Comparison of ENCODE assay signal across 7 mouse cellular contexts in genomic region chr19:3623824-3624223, GRCm38 (mm10). TPM values are rescaled to one million over a fixed set of nuclear protein-coding genes. Genes with fewer than 3 reads are reported as not detected.
DNase-seq lines count a peak whose midpoint lies in the region; ATAC-seq and TF ChIP-seq lines count a peak whose summit lies in the region.

No protein-coding gene starts in this region.

- DNase-seq in right cerebral cortex, adult 2 months (ENCODE audit: low spot score in 2 of 2) = peak; percentile 41 to 43
- DNase-seq in right cerebral cortex, postnatal 25 days = no peak
- peak; percentile 73 for DNase-seq in adrenal gland, adult 2 months
- peak; percentile 77 for DNase-seq in embryonic facial prominence, embryonic 10.5 days (ENCODE audit: low spot score)
- peak; percentile 57 for DNase-seq in kidney, adult 11 months
- DNase-seq in spleen, adult 2 months (ENCODE audit: low read depth in 1 of 2, low spot score in 2 of 2) = peak in 1 of 2 experiments; percentile 4

- WGBS in embryonic facial prominence, embryonic 10.5 days = 73% methylated on average over 5 of the region's 5 CpGs
- WGBS in liver, embryonic 16.5 days (ENCODE audit: insufficient replicate concordance) = 48% methylated on average over 5 of the region's 5 CpGs
- WGBS in spleen, adult 2 months = 79% methylated on average over 5 of the region's 5 CpGs

- H3K9me3 ChIP-seq in embryonic facial prominence, embryonic 10.5 days = peaks cover 8% of the 10 kb centered on the region
- H3K9me3 ChIP-seq in liver, embryonic 16.5 days (replicated peaks; ENCODE audit: control insufficient read depth, low read length) = no peaks in the 10 kb centered on the region

- no peak overlapping the region for H3K4me3 ChIP-seq in embryonic facial prominence, embryonic 10.5 days
- no peak overlapping the region for H3K4me3 ChIP-seq in liver, embryonic 16.5 days (ENCODE audit: low read depth, low read length)
- H3K4me3 ChIP-seq in spleen, adult 2 months (ENCODE audit: extremely low read depth, insufficient read depth, insufficient read length) = no peak overlapping the region

- no peak for TF ChIP-seq POLR2A in spleen, adult 2 months (IDR thresholded peaks at IDR 0.05; ENCODE audit: low read depth, low read length)

- H3K9ac ChIP-seq in liver, embryonic 16.5 days (ENCODE audit: low read depth, low read length) = no peak overlapping the region

- peak; percentile 40; the same call in 1 of the 2 replicates for TF ChIP-seq CTCF in spleen, adult 2 months (IDR thresholded peaks at IDR 0.05; ENCODE audit: extremely low read depth, insufficient read depth, insufficient read length, insufficient replicate concordance)

- no peaks in the 10 kb centered on the region for H3K27me3 ChIP-seq in embryonic facial prominence, embryonic 10.5 days (replicated peaks; ENCODE audit: low read depth, poor library complexity, severe bottlenecking)
- no peaks in the 10 kb centered on the region for H3K27me3 ChIP-seq in liver, embryonic 16.5 days (ENCODE audit: control insufficient read depth, insufficient read depth, low read depth, low read length)
- no peaks in the 10 kb centered on the region for H3K27me3 ChIP-seq in spleen, adult 2 months (ENCODE audit: control insufficient read depth, insufficient read depth, low read length)

- H3K36me3 ChIP-seq in embryonic facial prominence, embryonic 10.5 days (replicated peaks) = peaks cover 100% of the 10 kb centered on the region
- H3K36me3 ChIP-seq in liver, embryonic 16.5 days (ENCODE audit: control insufficient read depth, insufficient read depth) = peaks cover 26% of the 10 kb centered on the region
- H3K36me3 ChIP-seq in spleen, adult 2 months (ENCODE audit: control insufficient read depth, insufficient read depth, low read length) = no peaks in the 10 kb centered on the region

- H3K27ac ChIP-seq in embryonic facial prominence, embryonic 10.5 days (replicated peaks) = no peak overlapping the region
- H3K27ac ChIP-seq in liver, embryonic 16.5 days (ENCODE audit: low read length) = no peak overlapping the region
- no peak overlapping the region for H3K27ac ChIP-seq in spleen, adult 2 months (ENCODE audit: insufficient read depth, low read length)

- peak; percentile 37; the same call in 1 of the 2 replicates for ATAC-seq in liver, embryonic 16.5 days (ENCODE audit: low read depth)

- H3K4me2 ChIP-seq in liver, embryonic 16.5 days (ENCODE audit: low read depth, low read length) = no peak overlapping the region

- H3K4me1 ChIP-seq in embryonic facial prominence, embryonic 10.5 days = no peaks in the 10 kb centered on the region
- H3K4me1 ChIP-seq in liver, embryonic 16.5 days (ENCODE audit: control insufficient read depth, low read depth, low read length) = no peaks in the 10 kb centered on the region
- H3K4me1 ChIP-seq in spleen, adult 2 months (ENCODE audit: control insufficient read depth, insufficient read depth, insufficient read length) = no peaks in the 10 kb centered on the region

RNA-seq across cellular contexts. Expression of gene Ppp6r3, which starts 48.3 kb away (rescaled TPM):
- total RNA-seq in adrenal gland, adult 2 months (2021) = 100 to 1,000 TPM in 1 of 2 experiments, 10 to 100 TPM in 1; 83.9 to 117 TPM
- 43.9 and 55.9 TPM in 2 replicates for polyA plus RNA-seq in adrenal gland, adult 2 months (2012; rRNA removed)
- 70.6 and 73.9 TPM in 2 replicates for polyA plus RNA-seq in embryonic facial prominence, embryonic 10.5 days (2016; fragmentation: Nextera tagmentation; extraction: Ambion mirVana)
- 23.9 and 24.6 TPM in 2 replicates for polyA plus RNA-seq in liver, embryonic 16.5 days (2015; fragmentation: Nextera tagmentation; extraction: Ambion mirVana)
- polyA plus RNA-seq in spleen, adult 2 months (2012; rRNA removed) = 34.0 and 34.4 TPM in 2 replicates
